Mouse (Mus musculus) limb, embryonic 14.5 days (tissue): ENCODE measurements around the gene Acbd4. TPM values are rescaled to one million over a fixed set of nuclear protein-coding genes. Genes with fewer than 3 reads are reported as not detected.

ENCODE experiments used
- ATAC-seq: fragments of 200-750 bp; cut with Nextera tagmentation; 2 replicates; pipeline ENCODE4 v1.8.0; 2017; ENCODE audit warnings: low read depth, moderate number of reproducible peaks, moderate TSS enrichment; ENCODE audit not compliant: low FRiP score
- DNase-seq: peaks from one replicate; pipeline ENCODE4 v3.0.0-alpha.2; 2015; ENCODE audit warnings: low spot score
- H3K27ac ChIP-seq: fragments of 300-500 bp; sonication (generic); replicated peaks from 2 replicates; pipeline ENCODE4 v1.5.1; 2014; ENCODE audit warnings: low read depth, mild to moderate bottlenecking, low read length, moderate library complexity, mixed read lengths
- H3K27me3 ChIP-seq: fragments of 300-500 bp; sonication (generic); 2 replicates; pipeline ENCODE4 v1.6.1; 2014; ENCODE audit warnings: low read length, mixed read lengths; ENCODE audit not compliant: control insufficient read depth, insufficient read depth
- H3K36me3 ChIP-seq: fragments of 300-500 bp; sonication (generic); 2 replicates; pipeline ENCODE4 v1.6.1; 2014; ENCODE audit warnings: mild to moderate bottlenecking, low read length, moderate library complexity, mixed read lengths; ENCODE audit not compliant: control insufficient read depth, insufficient read depth
- H3K4me1 ChIP-seq: fragments of 300-500 bp; sonication (generic); 2 replicates; pipeline ENCODE4 v1.6.1; 2014; ENCODE audit warnings: antibody characterized with exemption, low read length, mixed read lengths; ENCODE audit not compliant: control insufficient read depth, insufficient read depth
- H3K4me2 ChIP-seq: fragments of 300-500 bp; sonication (generic); replicated peaks from 2 replicates; pipeline ENCODE4 v1.6.1; 2014; ENCODE audit warnings: low read depth, mild to moderate bottlenecking, low read length, moderate library complexity; ENCODE audit not compliant: severe bottlenecking
- H3K4me3 ChIP-seq: fragments of 300-500 bp; sonication (generic); replicated peaks from 2 replicates; pipeline ENCODE4 v1.5.1; 2014; ENCODE audit warnings: low read length
- H3K9ac ChIP-seq: fragments of 300-500 bp; sonication (generic); 2 replicates; pipeline ENCODE4 v1.6.1; 2014; ENCODE audit warnings: mild to moderate bottlenecking, low read depth, low read length, moderate library complexity; ENCODE audit not compliant: severe bottlenecking
- H3K9me3 ChIP-seq: fragments of 300-500 bp; sonication (generic); 2 replicates; pipeline ENCODE4 v1.6.1; 2016; ENCODE audit warnings: low read length; ENCODE audit not compliant: control insufficient read depth
- POLR2A ChIP-seq: fragments of 200-500 bp; IDR thresholded peaks from 2 replicates; pipeline ENCODE4 v1.8.0; 2012; ENCODE audit warnings: inconsistent platforms, mild to moderate bottlenecking, moderate library complexity, borderline replicate concordance; ENCODE audit not compliant: insufficient read depth, insufficient read length; ENCODE audit errors: extremely low read depth
- WGBS: fragments of 180-500 bp; shearing (Covaris S2); extraction: QIAGEN DNeasy Blood & Tissue Kit; methylation state at CpG from one replicate; pipeline ENCODE4 v1.1.7; 2014; 5-methylcytosine and 5-hydroxymethylcytosine counted together
- polyA plus RNA-seq, 2 experiments: library from polyadenylated mRNA; depleted of rRNA in 1 of 2; stranded (reverse) in 1 of 2; unstranded in 1 of 2; fragments of >200 nt; fragmentation: Nextera tagmentation in 1 of 2; extraction: Ambion mirVana in 1 of 2; gene quantifications; 2 replicates each; pipeline versions ENCODE4 v1.2.1 to v1.2.3; 2012 to 2014

Acbd4 gene
- polyA plus RNA-seq, 2 experiments, result 14.2 to 20.2 TPM

GRCm38 (mm10) chr11:103068884-103069283, 32.6 kb upstream of the Acbd4 start:
- no peak for ATAC-seq
- TF ChIP-seq POLR2A, result no peak
- Histone ChIP-seq H3K4me1 (no peaks in the 10 kb centered on the region), H3K4me2 (no peak overlapping the region), H3K27ac (no peak overlapping the region), H3K9me3 (no peaks in the 10 kb centered on the region), H3K9ac (no peak overlapping the region), H3K4me3 (no peak overlapping the region), H3K27me3 (no peaks in the 10 kb centered on the region), H3K36me3 (peaks cover 72% of the 10 kb centered on the region)
- WGBS, result 91% methylated on average over 11 of the region's 11 CpGs
- no peak for DNase-seq

- Histone ChIP-seq H3K36me3 (peaks cover 64% of the 10 kb centered on the region), H3K4me1 (no peaks in the 10 kb centered on the region), H3K9ac (no peak overlapping the region), H3K27ac (no peak overlapping the region), H3K4me3 (no peak overlapping the region), H3K9me3 (no peaks in the 10 kb centered on the region), H3K4me2 (no peak overlapping the region), H3K27me3 (no peaks in the 10 kb centered on the region)
- 94% methylated on average over 2 of the region's 2 CpGs for WGBS
- DNase-seq (no peak), ATAC-seq (no peak)
- no peak for TF ChIP-seq POLR2A
These were observed 31.8 kb upstream of the Acbd4 start for GRCm38 (mm10) chr11:103069731-103070130.

GRCm38 (mm10) chr11:103070322-103070880, 31.1 kb upstream of the Acbd4 start:
- Histone ChIP-seq H3K27ac (no peak overlapping the region), H3K9me3 (no peaks in the 10 kb centered on the region), H3K27me3 (no peaks in the 10 kb centered on the region), H3K9ac (no peak overlapping the region), H3K4me1 (no peaks in the 10 kb centered on the region), H3K36me3 (peaks cover 59% of the 10 kb centered on the region), H3K4me2 (no peak overlapping the region), H3K4me3 (no peak overlapping the region)
- no peak for TF ChIP-seq POLR2A
- ATAC-seq (no peak), DNase-seq (no peak)
- 92% methylated on average over 10 of the region's 10 CpGs for WGBS

GRCm38 (mm10) chr11:103073671-103074070, 27.8 kb upstream of the Acbd4 start:
- DNase-seq (no peak), ATAC-seq (no peak)
- TF ChIP-seq POLR2A, result no peak
- no peak overlapping the region for H3K4me3 ChIP-seq
- H3K9ac ChIP-seq, result no peak overlapping the region
- no peaks in the 10 kb centered on the region for H3K4me1 ChIP-seq
- H3K36me3 ChIP-seq, result peaks cover 34% of the 10 kb centered on the region
- H3K9me3 ChIP-seq, result no peaks in the 10 kb centered on the region
- WGBS, result 81% methylated on average over 7 of the region's 7 CpGs
- H3K27ac ChIP-seq, result no peak overlapping the region
- no peaks in the 10 kb centered on the region for H3K27me3 ChIP-seq
- no peak overlapping the region for H3K4me2 ChIP-seq

GRCm38 (mm10) chr11:103074121-103074650, 27.3 kb upstream of the Acbd4 start:
- Histone ChIP-seq H3K9ac (no peak overlapping the region), H3K4me3 (no peak overlapping the region), H3K27ac (no peak overlapping the region), H3K9me3 (no peaks in the 10 kb centered on the region), H3K4me1 (no peaks in the 10 kb centered on the region), H3K4me2 (no peak overlapping the region), H3K36me3 (peaks cover 29% of the 10 kb centered on the region), H3K27me3 (no peaks in the 10 kb centered on the region)
- WGBS, result 60% methylated on average over 10 of the region's 10 CpGs
- ATAC-seq (no peak), DNase-seq (no peak)
- TF ChIP-seq POLR2A, result no peak
